Mouse (Mus musculus) myocyte (in vitro differentiated cells): Measurements from ENCODE around the gene Npm1. TPM values are rescaled to one million over a fixed set of nuclear protein-coding genes. Genes with fewer than 3 reads are reported as not detected.

ENCODE experiments used
- H3K27me3 ChIP-seq: one replicate; pipeline ENCODE4 v1.6.1; 2011; ENCODE audit not compliant: control insufficient read depth, insufficient read depth, insufficient read length
- H3K36me3 ChIP-seq: one replicate; pipeline ENCODE4 v1.6.1; 2011; ENCODE audit not compliant: control insufficient read depth, insufficient read depth
- H3K4me2 ChIP-seq: one replicate; pipeline ENCODE4 v1.6.1; 2011; ENCODE audit warnings: low read depth, control low read depth
- H3K4me3 ChIP-seq: one replicate; pipeline ENCODE4 v1.5.1; 2011; ENCODE audit warnings: mild to moderate bottlenecking, control low read depth, moderate library complexity
- H3K79me2 ChIP-seq: one replicate; pipeline ENCODE4 v1.6.1; 2011; ENCODE audit not compliant: control insufficient read depth, insufficient read depth
- H3ac ChIP-seq: one replicate; pipeline ENCODE4 v1.6.1; 2011; ENCODE audit not compliant: control insufficient read depth, insufficient read length
- CEBPB ChIP-seq: IDR thresholded peaks from 2 replicates; pipeline ENCODE4 v1.6.1; 2011; ENCODE audit warnings: mild to moderate bottlenecking, moderate library complexity; ENCODE audit not compliant: poor library complexity, insufficient read depth, severe bottlenecking
- E2F4 ChIP-seq: IDR thresholded peaks from one replicate; pipeline ENCODE4 v1.6.1; 2011; ENCODE audit warnings: mild to moderate bottlenecking, control low read depth, moderate library complexity; ENCODE audit not compliant: insufficient read depth
- MAX ChIP-seq: IDR thresholded peaks from one replicate; pipeline ENCODE4 v1.6.1; 2011; ENCODE audit warnings: low read depth, mild to moderate bottlenecking, control low read depth
- MYOD1 ChIP-seq, 3 experiments: IDR thresholded peaks; one replicate each; pipeline ENCODE4 v1.6.1; 2011; ENCODE audit warnings: control low read depth in 2 of 3, low read depth in 2 of 3, mild to moderate bottlenecking in 2 of 3, moderate library complexity in 1 of 3; ENCODE audit not compliant: insufficient read length in 2 of 3, control insufficient read depth in 1 of 3
- MYOG ChIP-seq, 3 experiments: IDR thresholded peaks; one replicate each; pipeline ENCODE4 v1.6.1; 2011; ENCODE audit warnings: control low read depth in 2 of 3, low read depth in 2 of 3, mild to moderate bottlenecking in 2 of 3; ENCODE audit not compliant: insufficient read length in 2 of 3, control insufficient read depth in 1 of 3, insufficient read depth in 1 of 3
- POLR2A ChIP-seq: IDR thresholded peaks from one replicate; pipeline ENCODE4 v1.6.1; 2011; ENCODE audit warnings: low read depth, mild to moderate bottlenecking, control low read depth, moderate library complexity; ENCODE audit not compliant: insufficient read length
- POLR2AphosphoS2 ChIP-seq: IDR thresholded peaks from one replicate; pipeline ENCODE4 v1.6.1; 2011; ENCODE audit warnings: low read depth, control low read depth; ENCODE audit not compliant: insufficient read length
- REST ChIP-seq: IDR thresholded peaks from one replicate; pipeline ENCODE4 v1.6.1; 2011; ENCODE audit warnings: mild to moderate bottlenecking, control low read depth, moderate library complexity; ENCODE audit not compliant: insufficient read depth, insufficient read length
- SRF ChIP-seq: IDR thresholded peaks from one replicate; pipeline ENCODE4 v1.6.1; 2011; ENCODE audit warnings: low read depth; ENCODE audit not compliant: control insufficient read depth, insufficient read length
- TCF12 ChIP-seq: IDR thresholded peaks from one replicate; pipeline ENCODE4 v1.6.1; 2011; ENCODE audit warnings: mild to moderate bottlenecking, control low read depth; ENCODE audit not compliant: poor library complexity, insufficient read depth, severe bottlenecking
- TCF3 ChIP-seq: IDR thresholded peaks from one replicate; pipeline ENCODE4 v1.6.1; 2011; ENCODE audit warnings: low read depth, control low read depth; ENCODE audit not compliant: insufficient read length
- USF1 ChIP-seq: IDR thresholded peaks from one replicate; pipeline ENCODE4 v1.6.1; 2011; ENCODE audit warnings: low read depth, mild to moderate bottlenecking, control low read depth, moderate library complexity
- polyA plus RNA-seq: library from polyadenylated mRNA; unstranded; fragments of >200 nt; fragmentation: generic; extraction: Trizol; gene quantifications from one replicate; pipeline ENCODE4 v1.2.1, GENCODE M21; 2012; ENCODE audit warnings: missing spikeins

Gene Npm1
- polyA plus RNA-seq, 1 experiment, result 244 TPM

- H3ac ChIP-seq, result no peak overlapping the region
- no peak overlapping the region for H3K4me3 ChIP-seq
- TF ChIP-seq E2F4 (no peak), SRF (no peak), TCF3 (no peak), POLR2A (no peak)
- no peak overlapping the region for H3K4me2 ChIP-seq
- peaks cover 22% of the 10 kb centered on the region for H3K36me3 ChIP-seq
- H3K27me3 ChIP-seq, result no peaks in the 10 kb centered on the region
- no peaks in the 10 kb centered on the region for H3K79me2 ChIP-seq
Measured at GRCm38 (mm10) chr11:33146143-33146497, 16.9 kb downstream of the Npm1 start.

- Histone ChIP-seq H3ac (no peak overlapping the region), H3K79me2 (no peaks in the 10 kb centered on the region), H3K4me2 (no peak overlapping the region), H3K4me3 (no peak overlapping the region), H3K27me3 (no peaks in the 10 kb centered on the region), H3K36me3 (peaks cover 15% of the 10 kb centered on the region)
- TF ChIP-seq CEBPB (no peak), TCF12 (no peak), MYOD1 (IDR thresholded peaks at IDR 0.05; ENCODE audit: control insufficient read depth in 1 of 3, insufficient read length in 2 of 3, low read depth in 2 of 3) (no peak), POLR2AphosphoS2 (no peak), E2F4 (no peak), MAX (no peak), USF1 (no peak), REST (no peak), MYOG (IDR thresholded peaks at IDR 0.05; ENCODE audit: control insufficient read depth in 1 of 3, insufficient read depth in 1 of 3, insufficient read length in 2 of 3, low read depth in 2 of 3) (no peak), POLR2A (no peak), TCF3 (no peak), SRF (no peak)
Measured at GRCm38 (mm10) chr11:33145201-33146142, 17.5 kb downstream of the Npm1 start.

DNA sequence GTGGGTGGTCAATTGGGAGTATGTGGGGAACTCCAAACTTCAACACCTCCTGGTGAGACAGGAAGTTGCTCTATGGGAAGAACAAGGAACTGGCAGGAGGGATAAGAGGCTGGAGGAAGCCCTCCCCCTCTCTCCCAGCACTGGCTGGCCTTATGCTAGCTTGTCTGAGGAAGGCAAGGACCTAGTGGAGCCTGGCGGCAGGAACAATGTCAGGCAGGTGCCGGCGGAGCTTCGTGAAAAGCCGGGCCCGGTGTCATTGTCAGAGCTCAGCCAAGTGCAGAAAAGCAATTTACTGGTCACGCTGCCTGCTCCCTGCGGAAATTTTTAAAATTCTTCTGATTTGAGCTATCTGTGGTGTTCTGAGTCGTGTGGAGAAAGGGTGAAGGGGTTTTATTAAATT is 19.1 kb downstream of the Npm1 start:
- H3K36me3 ChIP-seq, result peaks cover under 1% of the 10 kb centered on the region
- no peak overlapping the region for H3ac ChIP-seq
- no peaks in the 10 kb centered on the region for H3K27me3 ChIP-seq
- TF ChIP-seq MYOD1 (IDR thresholded peaks at IDR 0.05; ENCODE audit: control insufficient read depth in 1 of 3, insufficient read length in 2 of 3, low read depth in 2 of 3), result no peak
- TF ChIP-seq MYOG (IDR thresholded peaks at IDR 0.05; ENCODE audit: control insufficient read depth in 1 of 3, insufficient read depth in 1 of 3, insufficient read length in 2 of 3, low read depth in 2 of 3), result no peak
- no peak for TF ChIP-seq CEBPB
- no peak for TF ChIP-seq MAX
- TF ChIP-seq POLR2A, result no peak
- no peak for TF ChIP-seq E2F4
- no peak for TF ChIP-seq TCF12
- TF ChIP-seq SRF, result no peak
- TF ChIP-seq REST, result no peak
- TF ChIP-seq USF1, result no peak
- no peak for TF ChIP-seq TCF3
- no peak overlapping the region for H3K4me3 ChIP-seq
- no peaks in the 10 kb centered on the region for H3K79me2 ChIP-seq
- no peak overlapping the region for H3K4me2 ChIP-seq

GRCm38 (mm10) chr11:33142801-33143200 is 20.2 kb downstream of the Npm1 start:
- Histone ChIP-seq H3K27me3 (no peaks in the 10 kb centered on the region), H3K79me2 (no peaks in the 10 kb centered on the region), H3K4me2 (no peak overlapping the region), H3K4me3 (no peak overlapping the region), H3K36me3 (no peaks in the 10 kb centered on the region), H3ac (no peak overlapping the region)
- TF ChIP-seq TCF3 (no peak), TCF12 (no peak), MYOD1 (IDR thresholded peaks at IDR 0.05; ENCODE audit: control insufficient read depth in 1 of 3, insufficient read length in 2 of 3, low read depth in 2 of 3) (no peak), POLR2A (no peak), REST (no peak)

- no peaks in the 10 kb centered on the region for H3K27me3 ChIP-seq
- no peaks in the 10 kb centered on the region for H3K79me2 ChIP-seq
- no peak overlapping the region for H3ac ChIP-seq
- H3K4me3 ChIP-seq, result no peak overlapping the region
- TF ChIP-seq REST, result no peak
- TF ChIP-seq POLR2A, result no peak
- no peak for TF ChIP-seq MAX
- TF ChIP-seq CEBPB, result no peak
- no peak for TF ChIP-seq MYOD1 (IDR thresholded peaks at IDR 0.05; ENCODE audit: control insufficient read depth in 1 of 3, insufficient read length in 2 of 3, low read depth in 2 of 3)
- no peak for TF ChIP-seq MYOG (IDR thresholded peaks at IDR 0.05; ENCODE audit: control insufficient read depth in 1 of 3, insufficient read depth in 1 of 3, insufficient read length in 2 of 3, low read depth in 2 of 3)
- no peak overlapping the region for H3K4me2 ChIP-seq
- no peaks in the 10 kb centered on the region for H3K36me3 ChIP-seq
Measured at GRCm38 (mm10) chr11:33140111-33140460, 22.9 kb downstream of the Npm1 start.
